Mouse (Mus musculus) embryonic facial prominence, embryonic 12.5 days (tissue): Measurements from ENCODE around the gene Gas7. TPM values are rescaled to one million over a fixed set of nuclear protein-coding genes. Genes with fewer than 3 reads are reported as not detected.

Source experiments
- ATAC-seq: fragments of 200-750 bp; cut with Nextera tagmentation; 2 replicates; pipeline ENCODE4 v1.8.0; 2017; ENCODE audit not compliant: insufficient number of reproducible peaks, insufficient read depth, low FRiP score, low TSS enrichment
- H3K27ac ChIP-seq: fragments of 300-500 bp; sonication (generic); 2 replicates; pipeline ENCODE4 v1.5.1; 2016; ENCODE audit warnings: mild to moderate bottlenecking
- H3K27me3 ChIP-seq: fragments of 300-500 bp; sonication (generic); 2 replicates; pipeline ENCODE4 v1.6.1; 2016; ENCODE audit warnings: mild to moderate bottlenecking, moderate library complexity
- H3K36me3 ChIP-seq: fragments of 300-500 bp; sonication (generic); 2 replicates; pipeline ENCODE4 v1.6.1; 2016; ENCODE audit warnings: mild to moderate bottlenecking
- H3K4me1 ChIP-seq: fragments of 300-500 bp; sonication (generic); 2 replicates; pipeline ENCODE4 v1.6.1; 2016
- H3K4me2 ChIP-seq: fragments of 300-500 bp; sonication (generic); replicated peaks from 2 replicates; pipeline ENCODE4 v1.6.1; 2016; ENCODE audit warnings: mild to moderate bottlenecking, moderate library complexity
- H3K4me3 ChIP-seq: fragments of 300-500 bp; sonication (generic); 2 replicates; pipeline ENCODE4 v1.5.1; 2016; ENCODE audit warnings: mild to moderate bottlenecking
- H3K9ac ChIP-seq: fragments of 300-500 bp; sonication (generic); 2 replicates; pipeline ENCODE4 v1.6.1; 2016; ENCODE audit warnings: mild to moderate bottlenecking, moderate library complexity
- H3K9me3 ChIP-seq: fragments of 300-500 bp; sonication (generic); 2 replicates; pipeline ENCODE4 v1.6.1; 2016; ENCODE audit warnings: mild to moderate bottlenecking, moderate library complexity
- WGBS: fragments of 180-500 bp; shearing (Covaris S2); methylation state at CpG from one replicate; pipeline ENCODE4 v1.1.7; 2016; 5-methylcytosine and 5-hydroxymethylcytosine counted together
- polyA plus RNA-seq: library from polyadenylated mRNA; unstranded; fragments of >200 nt; fragmentation: Nextera tagmentation; extraction: Ambion mirVana; gene quantifications from 2 replicates; pipeline ENCODE4 v1.2.1, GENCODE M21; 2016

Gas7 gene
- polyA plus RNA-seq, 1 experiment from 2014 or later: 5.5 TPM

DNA sequence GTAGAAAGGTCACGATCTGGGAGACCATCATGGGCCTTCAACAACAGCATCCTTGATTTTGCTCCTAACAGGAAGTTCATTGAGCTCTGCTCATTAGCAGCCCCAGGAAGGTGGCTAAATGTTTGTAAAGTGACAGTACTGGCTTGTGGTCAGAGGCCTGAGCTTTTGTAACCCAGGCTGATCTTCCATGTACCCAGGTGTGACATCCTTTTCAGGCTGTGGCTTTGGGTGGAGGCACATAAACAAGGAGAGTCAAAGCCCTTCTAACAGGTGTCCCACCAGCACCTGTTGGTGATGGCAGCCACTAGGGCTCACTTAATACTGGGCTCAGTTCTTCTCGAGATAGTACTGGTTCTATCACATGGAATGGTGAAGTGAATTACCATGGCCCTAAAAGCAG, 67.4 kb downstream of the Gas7 start:
- H3K9ac ChIP-seq: no peak overlapping the region
- no peak overlapping the region for H3K27ac ChIP-seq
- H3K36me3 ChIP-seq: no peaks in the 10 kb centered on the region
- ATAC-seq: no peak
- 0 out of 2 replicates have a peak, but pooled peaks cover 9% of the 10 kb centered on the region for H3K4me1 ChIP-seq
- no peak overlapping the region for H3K4me3 ChIP-seq
- WGBS: 88% methylated on average over 2 of the region's 2 CpGs
- H3K4me2 ChIP-seq: no peak overlapping the region
- H3K27me3 ChIP-seq: no peaks in the 10 kb centered on the region
- no peaks in the 10 kb centered on the region for H3K9me3 ChIP-seq

- no peaks in the 10 kb centered on the region for H3K36me3 ChIP-seq
- no peak overlapping the region for H3K4me2 ChIP-seq
- H3K4me3 ChIP-seq: no peak overlapping the region
- no peaks in the 10 kb centered on the region for H3K9me3 ChIP-seq
- WGBS: 39% methylated on average over 3 of the region's 3 CpGs
- H3K4me1 ChIP-seq: 0 out of 2 replicates have a peak, but pooled peaks cover 9% of the 10 kb centered on the region
- H3K27me3 ChIP-seq: no peaks in the 10 kb centered on the region
- no peak overlapping the region for H3K9ac ChIP-seq
- H3K27ac ChIP-seq: no peak overlapping the region
- ATAC-seq: no peak
These were observed 68.6 kb downstream of the Gas7 start for GRCm38 (mm10) chr11:67523806-67524205.

GRCm38 (mm10) chr11:67524731-67525130, 69.5 kb downstream of the Gas7 start:
- WGBS: 58% methylated on average over 2 of the region's 2 CpGs
- Histone ChIP-seq H3K27ac (no peak overlapping the region), H3K4me2 (no peak overlapping the region), H3K36me3 (no peaks in the 10 kb centered on the region), H3K4me3 (no peak overlapping the region), H3K4me1 (0 out of 2 replicates have a peak, but pooled peaks cover 9% of the 10 kb centered on the region), H3K27me3 (no peaks in the 10 kb centered on the region), H3K9me3 (no peaks in the 10 kb centered on the region), H3K9ac (no peak overlapping the region)
- ATAC-seq: no peak

DNA sequence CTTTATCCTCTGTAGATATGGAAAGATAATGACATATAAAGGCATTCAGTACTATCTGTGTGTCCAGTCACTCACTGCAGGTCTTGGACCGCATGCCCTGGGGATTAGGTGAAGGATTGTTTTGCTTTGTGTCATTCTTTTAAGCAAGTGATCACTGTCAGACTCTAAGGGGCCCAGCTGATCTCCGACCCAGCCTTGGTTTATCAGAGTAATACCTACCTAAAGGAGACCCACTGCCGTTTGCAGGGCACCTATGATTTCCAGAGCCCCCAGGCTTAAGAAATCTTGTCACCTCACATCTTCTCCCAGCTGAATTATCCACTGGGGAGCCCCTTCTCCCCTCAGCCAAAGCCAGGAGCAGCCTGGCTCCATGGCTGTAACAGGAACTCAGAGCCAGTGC, 70.6 kb downstream of the Gas7 start:
- no peak overlapping the region for H3K27ac ChIP-seq
- H3K4me3 ChIP-seq: no peak overlapping the region
- 70% methylated on average over 3 of the region's 3 CpGs for WGBS
- H3K4me2 ChIP-seq: no peak overlapping the region
- H3K27me3 ChIP-seq: no peaks in the 10 kb centered on the region
- ATAC-seq: no peak
- H3K4me1 ChIP-seq: 0 out of 2 replicates have a peak, but pooled peaks cover 9% of the 10 kb centered on the region
- no peak overlapping the region for H3K9ac ChIP-seq
- no peaks in the 10 kb centered on the region for H3K36me3 ChIP-seq
- H3K9me3 ChIP-seq: no peaks in the 10 kb centered on the region

GRCm38 (mm10) chr11:67526621-67527545, 71.6 kb downstream of the Gas7 start:
- 80% methylated on average over 12 of the region's 12 CpGs for WGBS
- Histone ChIP-seq H3K9me3 (no peaks in the 10 kb centered on the region), H3K4me1 (0 out of 2 replicates have a peak, but pooled peaks cover 9% of the 10 kb centered on the region), H3K36me3 (no peaks in the 10 kb centered on the region), H3K27me3 (no peaks in the 10 kb centered on the region), H3K9ac (no peak overlapping the region), H3K4me3 (no peak overlapping the region), H3K4me2 (no peak overlapping the region), H3K27ac (no peak overlapping the region)
- no peak for ATAC-seq

DNA sequence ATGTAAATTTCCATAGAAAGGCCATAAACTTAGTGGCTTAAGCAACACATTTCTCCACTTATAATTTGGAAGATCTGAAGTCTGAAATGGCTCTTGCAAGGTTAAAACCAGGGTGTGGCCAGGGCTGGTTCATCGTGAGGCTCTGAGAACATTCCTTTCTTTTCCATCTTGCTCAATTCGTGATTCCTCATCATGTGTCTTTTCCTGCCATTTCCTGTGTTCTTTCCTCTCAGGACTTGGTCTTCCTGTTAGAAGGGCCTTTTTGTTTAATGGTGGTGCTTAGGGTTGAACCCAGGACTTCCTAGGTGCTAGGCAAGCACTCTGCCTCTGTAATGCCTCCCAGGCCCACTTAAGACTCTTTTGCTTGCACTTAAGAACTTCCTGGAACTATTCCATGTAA, 76.0 kb downstream of the Gas7 start:
- Histone ChIP-seq H3K9me3 (no peaks in the 10 kb centered on the region), H3K36me3 (no peaks in the 10 kb centered on the region), H3K9ac (no peak overlapping the region), H3K4me2 (no peak overlapping the region), H3K27me3 (no peaks in the 10 kb centered on the region), H3K4me3 (no peak overlapping the region), H3K27ac (no peak overlapping the region), H3K4me1 (0 out of 2 replicates have a peak, but pooled peaks cover 10% of the 10 kb centered on the region)
- 83% methylated on average over 2 of the region's 2 CpGs for WGBS
- ATAC-seq: no peak

DNA sequence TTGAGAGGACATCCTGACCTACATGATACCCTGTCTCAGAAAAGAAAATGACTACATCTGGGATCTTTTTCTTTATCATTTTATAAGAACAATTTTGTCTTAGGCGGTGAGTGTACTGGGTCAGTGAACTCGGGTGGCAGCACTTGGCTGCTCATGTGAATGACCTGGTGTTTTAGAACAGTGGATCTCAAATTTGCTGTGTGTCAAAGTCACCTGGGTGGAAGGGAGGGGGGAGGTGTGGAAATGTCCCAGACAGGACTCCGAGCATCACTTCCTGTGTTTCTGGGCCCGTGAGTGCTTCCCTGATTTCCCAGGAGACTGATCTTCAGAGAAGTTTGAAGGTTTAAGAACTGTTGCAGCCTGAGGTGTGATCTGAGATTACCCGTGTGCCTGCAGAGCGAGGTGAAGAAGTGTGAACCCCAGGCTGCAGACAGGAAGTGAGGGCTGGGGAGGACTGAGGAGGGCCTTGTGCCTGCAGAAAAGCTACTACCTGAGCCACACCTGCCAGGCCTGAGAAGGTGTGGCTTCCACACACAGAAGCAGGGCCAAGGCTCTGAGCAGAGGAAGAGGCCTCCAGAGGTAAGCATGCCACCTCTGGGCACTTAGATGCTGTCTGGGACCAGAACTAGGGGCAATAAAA, 76.8 kb downstream of the Gas7 start:
- no peaks in the 10 kb centered on the region for H3K9me3 ChIP-seq
- WGBS: 56% methylated on average over 6 of the region's 6 CpGs
- 0 out of 2 replicates have a peak, but pooled peaks cover 4% of the 10 kb centered on the region for H3K4me1 ChIP-seq
- H3K9ac ChIP-seq: no peak overlapping the region
- no peak overlapping the region for H3K4me3 ChIP-seq
- no peaks in the 10 kb centered on the region for H3K36me3 ChIP-seq
- no peaks in the 10 kb centered on the region for H3K27me3 ChIP-seq
- ATAC-seq: no peak
- no peak overlapping the region for H3K4me2 ChIP-seq
- H3K27ac ChIP-seq: no peak overlapping the region

DNA sequence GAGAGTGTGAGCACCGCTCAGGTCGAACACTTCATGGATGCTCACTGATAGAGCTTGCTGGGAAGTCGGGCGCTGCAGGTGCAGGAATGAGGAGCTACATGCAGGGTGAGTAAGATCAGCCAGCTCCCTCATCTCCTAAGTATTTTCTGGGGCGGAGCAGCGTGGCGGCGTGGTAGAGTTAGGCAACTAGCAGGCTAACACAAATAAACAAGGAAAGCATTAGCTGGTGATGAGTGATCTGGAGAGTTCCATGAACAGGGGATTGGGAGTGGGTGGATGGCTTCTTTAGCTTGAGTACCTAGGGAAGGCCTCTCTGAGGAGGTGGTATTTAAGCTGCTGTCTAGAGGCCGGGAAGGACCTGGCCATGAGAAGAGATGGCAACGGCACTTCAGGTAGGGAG, 77.5 kb downstream of the Gas7 start:
- H3K9ac ChIP-seq: no peak overlapping the region
- no peak for ATAC-seq
- H3K4me1 ChIP-seq: 0 out of 2 replicates have a peak, but pooled peaks cover 4% of the 10 kb centered on the region
- H3K4me3 ChIP-seq: no peak overlapping the region
- H3K4me2 ChIP-seq: no peak overlapping the region
- H3K36me3 ChIP-seq: no peaks in the 10 kb centered on the region
- H3K27ac ChIP-seq: no peak overlapping the region
- H3K9me3 ChIP-seq: no peaks in the 10 kb centered on the region
- 74% methylated on average over 10 of the region's 10 CpGs for WGBS
- no peaks in the 10 kb centered on the region for H3K27me3 ChIP-seq

DNA sequence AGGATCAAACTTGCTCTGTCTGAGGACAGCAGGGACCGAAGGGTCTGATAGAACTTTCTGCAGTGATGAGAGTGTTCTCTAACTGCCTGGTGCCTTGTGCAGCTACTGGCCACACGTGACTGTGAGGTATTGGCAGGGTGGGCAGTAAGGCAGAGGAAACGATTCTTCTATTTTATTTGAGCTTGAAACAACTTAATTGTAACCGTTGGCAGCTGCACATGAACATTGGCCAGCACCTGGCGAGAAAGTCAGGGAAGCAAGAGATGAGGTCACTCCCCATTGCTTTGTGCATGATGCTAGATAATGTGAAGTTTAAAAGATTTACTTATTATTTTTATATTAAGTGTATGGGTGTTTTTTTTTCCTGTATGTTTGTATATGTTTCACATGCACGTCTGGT, 77.9 kb downstream of the Gas7 start:
- no peak overlapping the region for H3K27ac ChIP-seq
- H3K4me1 ChIP-seq: 0 out of 2 replicates have a peak, but pooled peaks cover 4% of the 10 kb centered on the region
- H3K36me3 ChIP-seq: no peaks in the 10 kb centered on the region
- no peak overlapping the region for H3K9ac ChIP-seq
- 79% methylated on average over 6 of the region's 6 CpGs for WGBS
- no peak overlapping the region for H3K4me3 ChIP-seq
- ATAC-seq: no peak
- H3K27me3 ChIP-seq: no peaks in the 10 kb centered on the region
- no peaks in the 10 kb centered on the region for H3K9me3 ChIP-seq
- H3K4me2 ChIP-seq: no peak overlapping the region

DNA sequence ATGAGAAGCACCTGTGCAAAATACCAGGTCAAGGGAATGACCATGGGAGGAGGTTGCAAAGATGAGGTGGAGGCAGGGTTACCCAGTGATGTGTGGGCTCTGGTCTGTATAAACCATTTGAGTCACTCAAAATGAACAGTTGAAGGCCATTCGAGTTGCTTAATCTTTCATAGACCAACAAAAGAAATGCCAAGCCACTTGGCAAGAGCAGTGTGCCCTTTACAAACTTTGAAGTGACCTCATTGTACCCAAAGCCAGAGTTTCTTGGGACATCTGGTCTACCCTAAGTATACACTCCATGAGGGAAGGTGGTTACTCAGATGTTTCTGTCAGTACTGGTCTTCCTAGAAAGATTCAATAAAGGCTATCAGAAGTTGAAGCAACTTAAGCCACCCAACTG, 80.5 kb downstream of the Gas7 start:
- H3K36me3 ChIP-seq: no peaks in the 10 kb centered on the region
- no peak overlapping the region for H3K9ac ChIP-seq
- no peak overlapping the region for H3K27ac ChIP-seq
- 68% methylated on average over 1 of the region's 1 CpGs for WGBS
- no peak overlapping the region for H3K4me3 ChIP-seq
- no peak overlapping the region for H3K4me2 ChIP-seq
- no peaks in the 10 kb centered on the region for H3K9me3 ChIP-seq
- no peak for ATAC-seq
- H3K4me1 ChIP-seq: 0 out of 2 replicates have a peak, but pooled peaks cover 4% of the 10 kb centered on the region
- H3K27me3 ChIP-seq: no peaks in the 10 kb centered on the region

DNA sequence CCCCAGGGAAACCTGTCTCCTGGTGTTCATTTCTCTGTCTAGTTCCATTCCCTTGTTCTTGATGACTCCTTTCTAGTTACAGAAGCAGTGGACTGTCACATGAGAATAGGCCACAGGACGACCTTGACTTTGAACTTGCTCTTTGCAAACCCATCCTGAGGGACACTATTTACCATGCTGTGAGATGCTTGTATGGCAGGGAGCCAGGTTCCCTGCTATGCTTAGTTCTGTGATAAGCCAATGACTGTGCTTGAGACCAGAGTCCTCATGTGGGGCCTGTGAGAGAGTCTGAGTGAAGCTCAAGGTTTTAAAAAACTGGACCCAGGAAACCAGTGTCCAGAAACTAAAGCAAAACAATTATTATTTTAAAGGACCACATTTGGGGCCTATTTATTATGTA, 81.2 kb downstream of the Gas7 start:
- H3K27me3 ChIP-seq: no peaks in the 10 kb centered on the region
- H3K4me3 ChIP-seq: no peak overlapping the region
- no peak for ATAC-seq
- H3K4me2 ChIP-seq: no peak overlapping the region
- no peak overlapping the region for H3K27ac ChIP-seq
- 88% methylated on average over 1 of the region's 1 CpGs for WGBS
- 0 out of 2 replicates have a peak, but pooled peaks cover 4% of the 10 kb centered on the region for H3K4me1 ChIP-seq
- H3K9ac ChIP-seq: no peak overlapping the region
- no peaks in the 10 kb centered on the region for H3K9me3 ChIP-seq
- H3K36me3 ChIP-seq: no peaks in the 10 kb centered on the region

GRCm38 (mm10) chr11:67537353-67537752, 82.1 kb downstream of the Gas7 start:
- ATAC-seq: no peak

More at GRCm38 (mm10) chr11:67537353-67537752, 82.1 kb downstream of the Gas7 start:
- Histone ChIP-seq H3K4me1 (0 out of 2 replicates have a peak, but pooled peaks cover under 1% of the 10 kb centered on the region), H3K27me3 (no peaks in the 10 kb centered on the region), H3K4me3 (no peak overlapping the region), H3K4me2 (no peak overlapping the region), H3K9me3 (no peaks in the 10 kb centered on the region), H3K9ac (no peak overlapping the region), H3K36me3 (no peaks in the 10 kb centered on the region), H3K27ac (no peak overlapping the region)
- WGBS: 85% methylated on average over 4 of the region's 4 CpGs
